Mouse (Mus musculus): ENCODE measurements at regions not wholly inside any gene's neighbourhood (a gene's known extent, or its start where the extent isn't known, plus 50 kb on each side); places are given as distances from the start of the nearest gene placed in this dataset.

DNA sequence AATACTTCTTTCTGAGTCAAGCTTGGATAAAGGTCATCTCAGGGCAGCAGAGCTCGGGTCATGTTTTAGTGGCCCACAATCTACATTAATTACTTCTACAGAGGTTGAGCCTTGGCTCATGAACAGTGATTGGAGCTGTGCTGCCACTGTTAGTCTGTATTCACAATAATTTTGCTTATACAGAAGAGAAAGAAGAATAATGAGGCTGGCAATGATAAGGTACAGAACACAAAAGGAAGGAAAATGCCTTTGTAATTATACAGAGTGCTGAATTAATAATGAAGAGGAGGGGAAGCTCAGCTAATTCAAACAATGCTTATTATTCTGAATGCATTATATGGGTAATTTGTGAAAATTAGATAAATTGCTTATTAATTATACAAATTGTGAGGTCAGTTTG is 573.9 kb upstream of the Cblb start:
- no peak for ATAC-seq

- no peak for ATAC-seq
Measured at GRCm38 (mm10) chr16:51475690-51476089, 555.3 kb upstream of the Cblb start.

- ATAC-seq: no peak
Measured at GRCm38 (mm10) chr16:51496096-51496495, 534.9 kb upstream of the Cblb start.

GRCm38 (mm10) chr16:51497777-51498176 is 533.2 kb upstream of the Cblb start:
- no peak for ATAC-seq

DNA sequence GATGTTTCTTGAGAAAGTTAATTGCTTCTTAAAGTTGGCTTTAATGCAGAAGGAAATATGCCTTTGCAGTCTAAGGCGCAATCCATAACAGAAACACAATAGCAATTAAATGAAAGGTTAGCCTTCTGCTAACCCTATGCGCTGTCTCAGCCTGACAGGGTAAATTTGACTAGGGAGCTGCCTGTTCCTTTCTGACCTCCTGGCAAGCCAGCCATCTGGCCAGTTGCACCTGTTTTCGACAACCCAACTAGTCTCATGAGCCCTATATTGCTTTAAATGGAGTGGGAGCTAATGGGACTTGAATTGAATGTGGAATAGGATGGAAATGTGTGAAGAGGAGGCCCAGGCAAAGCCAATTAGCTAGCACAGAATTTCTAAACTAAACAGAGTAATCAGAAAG is 513.9 kb upstream of the Cblb start:
- ATAC-seq: no peak

GRCm38 (mm10) chr16:51520762-51521161 is 510.3 kb upstream of the Cblb start:
- ATAC-seq: no peak

DNA sequence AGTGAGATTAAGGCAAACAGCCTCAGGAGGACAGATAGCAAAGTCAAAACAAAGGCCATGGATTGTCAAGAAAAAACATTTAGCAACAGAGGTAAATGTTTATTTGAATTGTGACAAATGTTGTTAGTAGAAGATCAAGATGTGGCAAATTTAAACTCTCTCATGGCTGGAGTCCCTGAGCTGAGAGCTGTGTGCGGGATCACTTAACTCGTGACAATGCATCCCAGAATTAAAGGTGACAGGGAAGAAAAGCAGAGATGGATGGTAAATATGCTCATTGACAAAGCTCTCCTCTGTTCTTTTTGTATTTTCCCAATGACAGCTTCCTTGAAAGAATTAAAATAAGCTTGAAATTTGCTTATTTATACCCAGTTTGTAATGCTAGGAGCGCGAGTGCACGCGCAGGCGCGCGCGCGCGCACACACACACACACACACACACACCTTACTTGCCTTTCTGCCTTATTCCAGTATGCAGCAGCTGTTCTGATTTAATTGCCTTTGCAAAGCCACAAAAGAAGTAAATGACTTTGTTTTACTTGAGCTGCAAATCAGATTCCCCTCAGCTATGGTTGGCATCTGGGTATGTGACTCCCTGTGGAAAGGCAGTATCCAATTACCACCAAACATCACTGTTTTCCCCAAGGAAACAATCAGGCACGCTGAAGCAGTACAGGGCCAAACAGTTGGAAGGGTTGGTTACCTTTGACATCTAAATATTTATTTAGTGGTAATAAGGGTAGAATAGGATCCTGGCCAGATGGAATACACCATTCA is 509.5 kb upstream of the Cblb start:
- ATAC-seq: no peak

- no peak for ATAC-seq
Measured at GRCm38 (mm10) chr16:51524023-51524422, 507.0 kb upstream of the Cblb start.

- ATAC-seq: no peak
Measured at GRCm38 (mm10) chr16:51532496-51532895, 498.5 kb upstream of the Cblb start.

DNA sequence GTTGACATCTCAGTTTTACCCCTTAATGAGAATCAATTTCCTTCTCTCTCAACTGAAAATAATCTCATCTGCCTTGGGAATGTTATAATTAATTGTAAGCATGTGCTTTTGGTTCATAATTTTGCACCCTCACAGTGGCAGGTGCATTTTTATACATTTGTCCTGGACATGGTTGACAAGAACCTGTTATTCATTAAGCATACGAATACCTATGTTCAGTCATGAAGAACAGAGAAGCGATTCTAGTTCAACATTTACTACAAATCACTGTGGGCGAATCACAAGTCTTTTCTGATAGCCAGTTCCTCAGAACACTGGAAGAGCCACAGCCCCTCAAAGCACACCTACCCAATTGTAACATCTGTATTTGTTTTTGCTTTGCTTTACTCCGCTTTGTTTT is 487.3 kb upstream of the Cblb start:
- no peak for ATAC-seq

- no peak for ATAC-seq
Measured at GRCm38 (mm10) chr16:51547032-51547431, 484.0 kb upstream of the Cblb start.

DNA sequence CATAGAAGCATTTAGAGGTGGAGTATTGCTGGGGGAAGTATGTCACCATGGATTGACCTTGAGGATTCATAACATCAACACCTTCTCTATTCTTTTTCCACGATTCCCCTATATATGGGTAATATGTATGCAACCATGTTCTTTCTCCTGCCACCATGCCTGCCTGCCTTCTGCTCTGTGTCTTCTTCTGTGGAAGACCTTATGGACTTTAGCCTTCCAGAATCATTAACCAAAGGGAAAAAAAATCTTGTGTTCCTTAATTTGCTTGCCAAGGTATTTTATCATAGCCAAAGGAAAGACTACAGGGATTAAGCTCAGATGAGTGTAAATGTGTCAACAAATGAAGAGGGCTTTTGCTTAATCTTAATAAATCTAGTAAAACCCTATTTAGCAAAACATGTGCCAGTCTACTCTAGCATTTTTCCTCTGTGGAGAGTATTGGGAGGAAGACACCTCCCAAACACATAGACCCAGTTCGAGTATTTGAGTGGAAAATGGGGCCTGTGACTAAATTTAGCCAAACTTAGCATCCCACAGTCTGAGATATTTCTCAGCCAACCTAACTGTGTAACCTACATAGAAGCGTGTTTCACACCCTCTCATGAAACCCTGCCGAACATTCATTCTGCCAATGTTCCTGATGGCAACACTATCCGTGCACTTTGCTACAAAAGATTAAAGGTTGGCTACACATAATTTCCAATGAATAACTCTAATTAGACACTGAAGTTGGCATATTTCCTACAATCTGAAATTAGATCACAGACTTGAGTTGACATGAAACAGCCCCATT is 468.0 kb upstream of the Cblb start:
- ATAC-seq: no peak

DNA sequence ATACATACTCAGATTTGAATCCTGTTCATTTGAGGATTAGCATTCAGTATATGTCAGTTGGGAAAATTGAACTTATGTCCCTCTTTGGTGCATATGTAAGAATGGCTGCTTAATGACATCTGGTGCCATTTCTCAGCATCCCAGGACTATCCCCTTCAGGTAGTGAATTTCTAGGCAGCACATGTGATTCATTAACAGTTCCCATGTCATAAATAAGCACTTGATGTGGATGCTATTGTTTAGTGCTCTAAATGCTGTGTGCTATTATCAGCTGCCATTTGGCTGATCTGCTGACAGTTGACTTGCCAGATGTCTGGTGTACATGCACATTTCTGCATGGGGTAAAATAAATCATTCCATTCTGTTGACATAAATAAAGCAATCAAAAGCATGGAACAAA is 467.0 kb upstream of the Cblb start:
- no peak for ATAC-seq

DNA sequence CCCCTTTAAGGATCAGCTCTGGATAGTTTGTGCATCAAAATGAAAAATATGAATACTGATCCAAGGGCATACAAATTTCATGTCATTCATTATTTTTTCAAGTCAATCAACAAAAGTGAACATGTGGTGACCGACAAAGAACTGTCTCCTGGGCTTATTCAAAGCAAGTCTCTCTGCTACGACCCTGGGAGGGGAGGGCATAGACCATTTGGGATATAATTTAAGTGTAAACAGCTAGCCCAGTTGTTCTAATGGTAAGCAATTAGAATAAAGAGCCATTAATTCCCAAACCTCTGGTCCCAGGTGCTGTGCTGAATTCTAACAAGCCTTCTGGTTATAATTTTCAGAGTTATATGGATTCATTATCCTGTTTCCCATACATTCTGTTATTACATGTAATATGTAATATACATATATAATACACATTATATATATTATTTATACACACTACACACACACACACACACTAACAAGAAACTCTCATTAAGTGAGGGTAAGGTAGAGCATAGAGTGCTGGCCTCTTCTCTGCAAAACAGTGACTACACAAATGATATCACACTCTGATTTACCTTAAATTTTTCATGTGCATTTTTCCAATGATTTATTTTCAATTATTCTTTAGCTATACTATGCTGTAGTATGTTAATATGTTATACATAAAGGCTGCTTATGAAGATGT is 453.0 kb upstream of the Cblb start:
- no peak for ATAC-seq

- no peak for ATAC-seq
Measured at GRCm38 (mm10) chr16:51580525-51580924, 450.5 kb upstream of the Cblb start.

GRCm38 (mm10) chr16:51589924-51590397 is 441.1 kb upstream of the Cblb start:
- no peak for ATAC-seq

DNA sequence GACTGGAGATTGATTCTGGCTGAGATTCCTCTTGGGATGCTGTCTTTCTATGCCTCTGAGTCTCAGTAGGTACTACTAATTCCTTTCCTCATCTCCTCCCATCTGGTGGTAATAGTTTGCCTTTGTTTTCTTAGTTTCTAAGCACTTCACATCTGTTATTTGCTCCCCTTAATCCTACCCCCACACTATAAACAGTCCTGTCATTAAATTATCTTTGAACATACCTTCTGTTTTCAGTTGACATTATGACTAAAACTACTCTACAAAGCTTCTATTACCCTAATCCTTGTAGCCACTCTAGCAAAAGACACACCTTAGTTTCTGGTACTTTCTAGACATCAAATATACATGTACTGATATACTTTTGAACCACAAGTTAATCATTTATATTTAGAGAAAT is 413.4 kb upstream of the Cblb start:
- ATAC-seq: no peak

GRCm38 (mm10) chr16:51646646-51647045 is 384.4 kb upstream of the Cblb start:
- peak; percentile 74 for ATAC-seq

- no peak for ATAC-seq
Measured at GRCm38 (mm10) chr16:51650100-51650499, 380.9 kb upstream of the Cblb start.

DNA sequence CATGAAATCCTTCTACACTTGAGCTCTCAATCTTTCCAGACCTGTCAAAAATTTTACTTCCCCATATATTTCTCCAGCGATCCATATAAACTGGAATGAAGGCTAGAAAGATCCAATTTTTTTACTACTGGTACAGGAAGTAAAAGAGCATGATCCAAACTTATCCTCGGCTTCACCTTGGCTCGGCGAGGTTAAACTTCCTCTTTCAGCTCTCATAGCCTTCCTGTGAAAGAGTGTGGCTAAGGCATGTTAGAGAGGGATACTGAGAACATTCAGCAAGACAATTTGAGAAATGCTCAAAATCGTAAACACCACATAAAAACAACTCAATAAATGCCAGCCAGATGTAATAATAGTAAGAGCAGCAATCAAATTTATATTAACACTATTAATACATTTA is 380.3 kb upstream of the Cblb start:
- no peak for ATAC-seq

DNA sequence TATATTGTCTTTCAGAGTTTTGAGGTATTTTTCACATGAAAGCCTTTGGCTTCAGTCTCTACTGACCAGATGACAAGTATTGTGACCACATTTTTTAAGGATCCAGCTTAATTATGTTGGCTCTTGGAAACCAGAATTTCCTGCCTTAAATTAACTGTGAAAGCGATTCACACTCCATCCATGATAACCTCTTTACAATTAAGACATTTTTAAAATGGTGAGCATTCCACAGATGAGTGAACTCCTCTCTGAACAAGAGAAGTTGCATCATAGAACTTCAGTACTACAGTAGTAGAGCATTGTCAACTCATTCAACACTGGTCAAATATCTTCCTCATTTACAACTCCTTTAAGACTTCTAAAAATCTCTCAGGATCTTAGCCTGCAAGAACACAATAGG is 369.3 kb upstream of the Cblb start:
- ATAC-seq: no peak

GRCm38 (mm10) chr16:51664325-51664724 is 366.7 kb upstream of the Cblb start:
- no peak for ATAC-seq

DNA sequence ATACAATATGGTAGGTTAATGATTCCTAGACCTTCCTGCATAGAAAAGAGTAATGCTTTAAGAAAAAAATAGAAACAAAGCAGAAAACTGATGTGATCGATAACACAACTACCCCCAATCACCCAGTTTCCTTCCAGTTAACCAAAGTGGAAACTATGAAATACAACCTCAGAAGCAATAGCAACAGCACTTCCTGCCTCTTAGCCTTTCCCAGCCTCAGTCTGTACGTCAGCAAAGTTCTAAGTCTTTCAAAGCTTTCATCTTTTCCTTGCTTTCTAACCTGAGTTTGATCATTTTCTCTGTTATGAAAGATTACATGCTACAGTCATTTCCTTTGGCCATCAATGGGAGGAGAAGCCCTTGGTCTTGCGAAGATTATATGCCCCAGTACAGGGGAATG is 355.9 kb upstream of the Cblb start:
- peak; percentile 96 for ATAC-seq

- ATAC-seq: peak; percentile 46
Measured at GRCm38 (mm10) chr16:51675988-51676387, 355.0 kb upstream of the Cblb start.

Data from CD4-positive, CD25-positive, alpha-beta regulatory T cell, adult 4 months (primary cell).